Mouse (Mus musculus): Measurements from ENCODE around the gene Trpc5.

GRCm38 (mm10) chrX:144491394-144491793 lies 196.6 kb downstream of the Trpc5 start:
- TF ChIP-seq CTCF (conservative IDR thresholded peaks at IDR 0.05; ENCODE audit: insufficient read depth, insufficient read length, low read depth, low read length): no peak
- TF ChIP-seq POLR2A (IDR thresholded peaks at IDR 0.05; ENCODE audit: low read depth, low read length): no peak

Data from kidney, adult 2 months (tissue).